Mouse (Mus musculus) small intestine, adult 2 months (tissue): ENCODE measurements at regions not wholly inside any gene's neighbourhood (a gene's known extent, or its start where the extent isn't known, plus 50 kb on each side); places are given as distances from the start of the nearest gene placed in this dataset.

ENCODE experiments used
- CTCF ChIP-seq: fragments of 200-500 bp; IDR thresholded peaks from 2 replicates; pipeline ENCODE4 v1.5.1; 2012; ENCODE audit warnings: low read depth, mild to moderate bottlenecking, control low read depth, inconsistent platforms, low read length, moderate library complexity, mixed read lengths; ENCODE audit not compliant: insufficient replicate concordance, insufficient read length; ENCODE audit errors: extremely low read depth
- POLR2A ChIP-seq: fragments of 200-500 bp; IDR thresholded peaks from 2 replicates; pipeline ENCODE4 v1.6.1; 2012; ENCODE audit warnings: low read depth, mild to moderate bottlenecking, control low read depth, inconsistent platforms, low read length, moderate library complexity

DNA sequence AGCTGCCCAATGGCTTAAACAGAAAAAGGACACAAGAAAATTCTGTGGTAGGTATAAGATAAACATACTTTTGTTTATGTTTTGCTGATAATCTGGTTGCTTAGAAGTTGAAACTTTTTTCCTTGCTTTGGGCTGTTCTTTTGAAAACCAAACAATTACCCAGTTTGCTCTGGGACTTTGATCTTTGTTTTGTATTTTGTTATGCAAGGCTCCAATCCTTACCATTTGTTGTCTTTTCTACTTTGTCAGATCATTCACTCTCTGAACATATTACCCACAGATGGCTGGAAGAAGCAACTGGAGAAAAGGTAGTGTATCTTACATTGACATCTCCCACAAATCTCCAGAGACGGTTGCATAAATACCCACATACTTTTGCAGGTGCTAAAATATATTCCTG is 203.1 kb upstream of the Zfp960 start:
- TF ChIP-seq CTCF (no peak), POLR2A (no peak)
